8 mouse cellular contexts compared by ENCODE assay signal in genomic region chr19:5098363-5099143, GRCm38 (mm10). TPM values are rescaled to one million over a fixed set of nuclear protein-coding genes. Genes with fewer than 3 reads are reported as not detected.
A peak's percentile ranks its signal among the peaks of the same experiment; 100 is the strongest.
DNase-seq lines count a peak whose midpoint lies in the region; ATAC-seq and TF ChIP-seq lines count a peak whose summit lies in the region.

TSS of gene Cnih2 (minus strand) at chr19:5098521.

- H3K4me1 ChIP-seq in heart, adult 2 months (ENCODE audit: control insufficient read depth, insufficient read depth, low read length): peaks cover 2% of the 10 kb centered on the region; the same call in 1 of the 2 replicates
- peaks cover 10% of the 10 kb centered on the region for H3K4me1 ChIP-seq in kidney, postnatal 0 days (replicated peaks; ENCODE audit: insufficient read depth, low read length)
- peaks cover 55% of the 10 kb centered on the region for H3K4me1 ChIP-seq in liver, embryonic 13.5 days (replicated peaks)
- H3K4me1 ChIP-seq in neural tube, embryonic 14.5 days (ENCODE audit: control insufficient read depth, insufficient read depth, low read length): peaks cover 41% of the 10 kb centered on the region

- peak; percentile 60 for DNase-seq in urinary bladder, postnatal 14 days (ENCODE audit: low spot score)
- no peak for DNase-seq in urinary bladder, adult 2 months (ENCODE audit: low spot score)
- DNase-seq in cerebellum, adult 8-10 months: peak; percentile 73
- peak; percentile 72 to 81 for DNase-seq in heart, adult 2 months
- DNase-seq in kidney, postnatal 0 days (ENCODE audit: low spot score): peak; percentile 70
- peak; percentile 57 for DNase-seq in liver, embryonic 13.5 days
- DNase-seq in c-Kit-positive CD71-positive TER-119-positive erythroid progenitor cells, embryonic 14.5 days (ENCODE audit: low spot score): no peak

- 0 out of 2 replicates have a peak, but pooled peaks have one; percentile 15 for ATAC-seq in kidney, postnatal 0 days (replicated peaks; ENCODE audit: low FRiP score, low read depth)
- ATAC-seq in liver, embryonic 13.5 days (ENCODE audit: low read depth): peak; percentile 67
- ATAC-seq in neural tube, embryonic 14.5 days (ENCODE audit: low read depth): peak; percentile 75

- peak; percentile 32; the same call in 1 of the 2 replicates for TF ChIP-seq POLR2A in heart, adult 2 months (IDR thresholded peaks at IDR 0.05; ENCODE audit: insufficient read depth, low read depth, low read length)

- H3K4me2 ChIP-seq in kidney, postnatal 0 days (ENCODE audit: low read length): peak within 1 kb of the TSS; percentile 95
- peak within 1 kb of the TSS; percentile 87 for H3K4me2 ChIP-seq in liver, embryonic 13.5 days
- H3K4me2 ChIP-seq in neural tube, embryonic 14.5 days (ENCODE audit: low read depth, low read length): peak within 1 kb of the TSS; percentile 59

- no peak within 1 kb of the TSS for H3K27ac ChIP-seq in heart, adult 2 months
- H3K27ac ChIP-seq in kidney, postnatal 0 days: no peak within 1 kb of the TSS
- H3K27ac ChIP-seq in liver, embryonic 13.5 days: no peak within 1 kb of the TSS
- peak within 1 kb of the TSS; percentile 92 for H3K27ac ChIP-seq in neural tube, embryonic 14.5 days (ENCODE audit: low read depth, low read length)

- TF ChIP-seq CTCF in heart, adult 2 months (IDR thresholded peaks at IDR 0.05): no peak
- no peak for TF ChIP-seq CTCF in kidney, postnatal 0 days (IDR thresholded peaks at IDR 0.05; ENCODE audit: low read depth)

- no peaks in the 10 kb centered on the region for H3K9me3 ChIP-seq in kidney, postnatal 0 days (replicated peaks; ENCODE audit: low read length)
- no peaks in the 10 kb centered on the region for H3K9me3 ChIP-seq in liver, embryonic 13.5 days (replicated peaks)
- H3K9me3 ChIP-seq in neural tube, embryonic 14.5 days (ENCODE audit: control insufficient read depth, low read length): no peaks in the 10 kb centered on the region

- H3K36me3 ChIP-seq in heart, adult 2 months (ENCODE audit: control insufficient read depth, insufficient read depth, low read length): no peaks in the 10 kb centered on the region
- H3K36me3 ChIP-seq in kidney, postnatal 0 days (ENCODE audit: insufficient read depth, low read length): peaks cover 37% of the 10 kb centered on the region
- H3K36me3 ChIP-seq in liver, embryonic 13.5 days: peaks cover 45% of the 10 kb centered on the region
- peaks cover 37% of the 10 kb centered on the region for H3K36me3 ChIP-seq in neural tube, embryonic 14.5 days (ENCODE audit: control insufficient read depth, insufficient read depth, low read length)

- H3K79me2 ChIP-seq in heart, adult 2 months (replicated peaks; ENCODE audit: control insufficient read depth, insufficient read depth, low read length): no peaks in the 10 kb centered on the region

- 5% methylated on average over 46 of the region's 48 CpGs for WGBS in heart, adult 2 months
- WGBS in kidney, postnatal 0 days: 3% methylated on average over 38 of the region's 48 CpGs
- 7% methylated on average over 42 of the region's 48 CpGs for WGBS in liver, embryonic 13.5 days (ENCODE audit: insufficient replicate concordance)
- WGBS in neural tube, embryonic 14.5 days: 2% methylated on average over 39 of the region's 48 CpGs

- peak within 1 kb of the TSS; percentile 58 for H3K9ac ChIP-seq in heart, adult 2 months (ENCODE audit: low read depth, low read length)
- H3K9ac ChIP-seq in kidney, postnatal 0 days (ENCODE audit: low read depth, low read length): peak within 1 kb of the TSS; percentile 64
- H3K9ac ChIP-seq in liver, embryonic 13.5 days: peak within 1 kb of the TSS; percentile 63
- peak within 1 kb of the TSS; percentile 98 for H3K9ac ChIP-seq in neural tube, embryonic 14.5 days (replicated peaks; ENCODE audit: low read depth, low read length)

- TF ChIP-seq EP300 in heart, adult 2 months (IDR thresholded peaks at IDR 0.05; ENCODE audit: insufficient read depth, low read depth, low read length): no peak

- intact Hi-C loops in heart, adult 2 months (cut with DNase I): no loop called here

- H3K4me3 ChIP-seq in heart, adult 2 months: peak within 1 kb of the TSS; percentile 40
- H3K4me3 ChIP-seq in kidney, postnatal 0 days (replicated peaks; ENCODE audit: low read depth, low read length): peak within 1 kb of the TSS; percentile 45
- H3K4me3 ChIP-seq in liver, embryonic 13.5 days (replicated peaks): peak within 1 kb of the TSS; percentile 54
- peak within 1 kb of the TSS; percentile 87 for H3K4me3 ChIP-seq in neural tube, embryonic 14.5 days (ENCODE audit: low read depth, low read length)

- H3K27me3 ChIP-seq in heart, adult 2 months (ENCODE audit: control insufficient read depth, insufficient read depth, low read length): no peaks in the 10 kb centered on the region
- H3K27me3 ChIP-seq in kidney, postnatal 0 days (ENCODE audit: insufficient read depth, low read length): no peaks in the 10 kb centered on the region
- H3K27me3 ChIP-seq in liver, embryonic 13.5 days: peaks cover 33% of the 10 kb centered on the region
- H3K27me3 ChIP-seq in neural tube, embryonic 14.5 days (ENCODE audit: control insufficient read depth, insufficient read depth, low read length): no peaks in the 10 kb centered on the region

RNA-seq across cellular contexts. Expression of gene Cnih2, which starts in this region (rescaled TPM):
- 1.5 TPM in 2 replicates for polyA plus RNA-seq in urinary bladder, adult 2 months (2012; rRNA removed)
- total RNA-seq in heart, adult 2 months (2021): not detected
- 0.53 and 0.70 TPM in 2 replicates for polyA plus RNA-seq in heart, adult 2 months (2012; rRNA removed)
- polyA plus RNA-seq in kidney, postnatal 0 days (2015; fragmentation: Nextera tagmentation; extraction: Ambion mirVana): 4.2 and 4.7 TPM in 2 replicates
- 1.3 and 1.4 TPM in 2 replicates for polyA plus RNA-seq in liver, embryonic 13.5 days (2015; fragmentation: Nextera tagmentation; extraction: Ambion mirVana)
- 433 and 499 TPM in 2 replicates for polyA plus RNA-seq in neural tube, embryonic 14.5 days (2014; fragmentation: Nextera tagmentation; extraction: Ambion mirVana)

Comparison
In these comparisons a context has a peak if more than half of its experiments do, and no peak if none do; other contexts are left out.
1. RNA of gene Cnih2 (polyA plus RNA-seq): 433 to 499 TPM in neural tube, embryonic 14.5 days; 4.2 to 4.7 TPM in kidney, postnatal 0 days, 1.5 TPM in urinary bladder, adult 2 months, 1.3 to 1.4 TPM in liver, embryonic 13.5 days and 0.53 to 0.70 TPM in heart, adult 2 months; every median in the first group is over 10 times any median in the second.
2. DNase-seq: peak in urinary bladder, postnatal 14 days (single experiment), cerebellum, adult 8-10 months (single experiment), kidney, postnatal 0 days (single experiment) and liver, embryonic 13.5 days (single experiment); none in urinary bladder, adult 2 months (single experiment) and c-Kit-positive CD71-positive TER-119-positive erythroid progenitor cells, embryonic 14.5 days (single experiment).
3. Peak in DNase-seq, H3K4me3 ChIP-seq and H3K9ac ChIP-seq in heart, adult 2 months; RNA of the gene not detected or under 1 TPM.
4. ATAC-seq: peak in every context shown above with its lines; median percentile 75 in neural tube, embryonic 14.5 days; 67 in liver, embryonic 13.5 days; 15 in kidney, postnatal 0 days.
5. Peak in every context shown above with its lines, with median percentiles within 50 percentile points of each other: H3K4me3 ChIP-seq, H3K9ac ChIP-seq and H3K4me2 ChIP-seq.